Mouse (Mus musculus) lung, adult 2 months (tissue): ENCODE data around the gene Borcs5.

Experiments used
- CTCF ChIP-seq: fragments of 200-500 bp; IDR thresholded peaks from 2 replicates; pipeline ENCODE4 v1.5.1; 2011; ENCODE audit warnings: mild to moderate bottlenecking, low read length, control low read depth; ENCODE audit not compliant: insufficient read depth
- POLR2A ChIP-seq: fragments of 200-500 bp; IDR thresholded peaks from 2 replicates; pipeline ENCODE4 v1.6.1; 2011; ENCODE audit warnings: low read depth, mild to moderate bottlenecking, control low read depth, low read length, borderline replicate concordance; ENCODE audit errors: extremely low read depth

GRCm38 (mm10) chr6:134620129-134620528 lies 19.2 kb upstream of the Borcs5 start:
- TF ChIP-seq CTCF (no peak), POLR2A (no peak)
